Mouse (Mus musculus) hindbrain, embryonic 10.5 days (tissue): ENCODE data around the gene Cox7a2l. TPM values are rescaled to one million over a fixed set of nuclear protein-coding genes. Genes with fewer than 3 reads are reported as not detected.

ENCODE experiments used
- DNase-seq: peaks from one replicate; pipeline ENCODE4 v3.0.0-alpha.2; 2017; ENCODE audit warnings: low spot score
- H3K27ac ChIP-seq: fragments of 300-500 bp; sonication (generic); 2 replicates; pipeline ENCODE4 v1.5.1; 2016; ENCODE audit warnings: mild to moderate bottlenecking, moderate library complexity
- H3K27me3 ChIP-seq: fragments of 300-500 bp; sonication (generic); 2 replicates; pipeline ENCODE4 v1.6.1; 2016; ENCODE audit warnings: mild to moderate bottlenecking; ENCODE audit not compliant: poor library complexity, insufficient read depth, severe bottlenecking
- H3K36me3 ChIP-seq: fragments of 300-500 bp; sonication (generic); 2 replicates; pipeline ENCODE4 v1.6.1; 2016; ENCODE audit warnings: mild to moderate bottlenecking, moderate library complexity
- H3K4me1 ChIP-seq: fragments of 300-500 bp; sonication (generic); replicated peaks from 2 replicates; pipeline ENCODE4 v1.6.1; 2016; ENCODE audit warnings: mild to moderate bottlenecking
- H3K4me3 ChIP-seq: fragments of 300-500 bp; sonication (generic); 2 replicates; pipeline ENCODE4 v1.5.1; 2016; ENCODE audit warnings: mild to moderate bottlenecking, moderate library complexity
- H3K9me3 ChIP-seq: fragments of 300-500 bp; sonication (generic); 2 replicates; pipeline ENCODE4 v1.6.1; 2016; ENCODE audit warnings: mild to moderate bottlenecking, moderate library complexity
- WGBS: fragments of 180-500 bp; shearing (Covaris S2); methylation state at CpG from one replicate; pipeline ENCODE4 v1.1.7; 2016; 5-methylcytosine and 5-hydroxymethylcytosine counted together
- polyA plus RNA-seq: library from polyadenylated mRNA; unstranded; fragments of >200 nt; fragmentation: Nextera tagmentation; extraction: Ambion mirVana; gene quantifications from 2 replicates; pipeline ENCODE4 v1.2.1, GENCODE M21; 2016

The Cox7a2l gene
- polyA plus RNA-seq, 1 experiment from 2014 or later: 146 TPM

DNA sequence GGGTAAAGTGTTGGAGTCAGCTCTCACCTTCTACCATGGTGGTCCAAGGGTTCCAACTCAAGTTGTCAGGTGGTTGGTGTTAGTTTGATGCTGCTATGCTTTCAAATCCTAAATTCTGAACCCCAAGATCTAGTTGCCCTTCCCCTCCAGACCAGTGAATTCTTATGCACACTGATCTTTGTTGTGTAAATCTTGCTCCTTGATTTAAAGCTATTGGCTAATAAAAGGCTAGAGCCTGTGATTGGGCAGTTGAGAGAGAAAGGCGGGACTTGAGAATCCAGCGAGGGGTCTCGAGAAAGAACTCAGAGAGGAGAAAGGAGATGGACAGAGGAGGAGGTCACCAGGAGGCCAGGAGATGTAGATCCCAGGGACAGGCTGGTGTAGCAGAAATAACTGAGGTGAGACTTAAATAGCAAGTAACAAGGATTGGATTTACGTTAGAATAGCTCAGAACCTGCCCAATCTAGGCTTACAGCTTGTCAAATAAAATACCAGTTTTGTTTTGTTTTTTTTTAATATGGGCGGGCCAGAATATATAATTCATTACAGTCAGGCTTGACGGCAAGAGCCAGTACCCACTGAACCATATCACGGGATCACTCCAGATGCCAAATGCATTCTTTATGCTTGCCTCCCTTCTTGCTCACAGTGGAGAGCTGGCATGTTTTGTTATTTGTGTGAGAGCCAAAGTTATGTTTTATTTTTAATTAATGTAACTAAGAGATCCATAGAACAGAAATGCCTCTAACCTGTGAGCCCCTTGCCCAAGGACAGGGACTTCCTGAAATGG lies 5.7 kb upstream of the Cox7a2l start:
- no peak overlapping the region for H3K27ac ChIP-seq
- H3K9me3 ChIP-seq: no peaks in the 10 kb centered on the region
- no peak for DNase-seq
- 73% methylated on average over 7 of the region's 7 CpGs for WGBS
- H3K27me3 ChIP-seq: peaks cover 12% of the 10 kb centered on the region; the same call in 1 of the 2 replicates
- H3K4me3 ChIP-seq: no peak overlapping the region
- peaks cover 34% of the 10 kb centered on the region for H3K4me1 ChIP-seq
- H3K36me3 ChIP-seq: no peaks in the 10 kb centered on the region

DNA sequence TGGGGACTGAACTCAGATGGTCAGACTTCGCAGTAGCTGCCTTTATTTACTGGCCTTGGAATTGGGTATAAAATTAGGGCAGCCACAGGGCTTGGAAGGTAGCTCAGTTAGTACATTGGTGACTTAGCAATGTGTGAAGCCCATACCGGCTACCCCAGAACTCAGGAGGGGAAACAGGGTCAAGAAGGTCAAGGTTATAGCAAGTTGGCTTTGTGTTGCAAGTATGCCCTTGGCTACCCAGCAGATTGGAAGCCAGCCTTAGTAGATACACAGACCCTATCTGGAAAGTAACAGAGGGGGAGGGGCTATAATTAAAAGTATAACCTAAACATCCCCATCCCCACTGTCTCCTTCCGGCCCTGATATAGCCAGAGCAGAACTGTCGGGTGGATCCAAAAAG lies 4.8 kb upstream of the Cox7a2l start:
- 90% methylated on average over 4 of the region's 4 CpGs for WGBS
- Histone ChIP-seq H3K9me3 (no peaks in the 10 kb centered on the region), H3K4me3 (no peak overlapping the region), H3K4me1 (peaks cover 25% of the 10 kb centered on the region), H3K27ac (no peak overlapping the region), H3K36me3 (no peaks in the 10 kb centered on the region), H3K27me3 (peaks cover 12% of the 10 kb centered on the region; the same call in 1 of the 2 replicates)
- DNase-seq: no peak

DNA sequence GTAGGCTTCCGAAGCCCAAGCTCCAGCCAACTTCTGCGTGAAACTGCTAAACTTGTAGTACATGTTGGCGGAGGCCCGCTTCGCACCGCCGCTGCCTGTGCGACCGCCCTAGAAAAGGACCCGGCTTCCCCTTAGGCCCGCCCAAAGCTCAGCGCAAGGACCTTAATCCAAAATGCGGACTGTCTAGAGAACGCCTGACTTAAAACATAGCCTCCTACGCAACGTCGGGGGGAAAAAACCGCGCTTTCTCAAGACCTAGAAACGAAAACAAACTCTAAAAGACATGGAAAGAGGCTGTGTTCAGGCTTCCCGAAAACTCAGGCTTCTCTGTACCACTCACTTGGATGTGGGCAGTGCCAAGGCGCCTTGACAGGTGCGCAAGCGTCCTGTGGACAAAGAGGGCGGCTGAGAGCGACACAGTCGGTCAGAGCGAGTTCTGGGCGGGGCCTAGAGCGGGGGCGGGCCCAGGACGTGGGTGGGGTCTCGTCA lies 2.9 kb downstream of the Cox7a2l start:
- H3K4me1 ChIP-seq: peaks cover 26% of the 10 kb centered on the region
- peak; percentile 94 for DNase-seq
- H3K27me3 ChIP-seq: no peaks in the 10 kb centered on the region
- no peaks in the 10 kb centered on the region for H3K9me3 ChIP-seq
- H3K4me3 ChIP-seq: peak overlapping the region; percentile 96
- no peaks in the 10 kb centered on the region for H3K36me3 ChIP-seq
- peak overlapping the region; percentile 94 for H3K27ac ChIP-seq
- under 1% methylated on average over 33 of the region's 33 CpGs for WGBS

DNA sequence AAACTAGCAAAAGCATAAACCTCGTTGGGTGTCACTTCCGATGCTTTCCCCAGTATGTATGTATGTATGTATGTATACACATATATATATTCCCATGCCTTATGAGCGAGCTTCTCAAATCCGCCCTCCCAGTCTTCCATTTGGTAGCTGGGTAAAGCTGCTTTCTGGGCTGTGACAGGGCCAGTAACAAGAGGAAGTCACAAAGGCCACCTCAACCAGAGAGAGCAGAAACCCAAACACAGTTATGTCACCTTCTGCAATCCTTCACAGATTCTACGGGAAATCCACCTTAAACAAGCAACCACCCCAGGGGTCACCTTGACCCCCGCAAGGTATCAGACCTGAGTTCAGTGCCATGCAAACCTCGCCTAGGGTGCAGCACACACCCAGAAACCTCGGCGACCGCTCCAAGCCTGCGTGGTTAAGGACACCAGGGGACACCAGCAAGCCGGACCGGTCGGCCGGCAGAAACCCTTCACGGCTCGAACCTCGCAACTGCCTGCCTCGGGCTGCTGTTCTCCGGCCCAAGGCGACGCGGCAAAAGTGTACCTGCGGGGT lies 3.4 kb downstream of the Cox7a2l start:
- Histone ChIP-seq H3K4me1 (peaks cover 26% of the 10 kb centered on the region), H3K4me3 (peak overlapping the region; percentile 96), H3K27me3 (no peaks in the 10 kb centered on the region), H3K27ac (peak overlapping the region; percentile 94), H3K9me3 (no peaks in the 10 kb centered on the region), H3K36me3 (no peaks in the 10 kb centered on the region)
- DNase-seq: no peak
- WGBS: 3% methylated on average over 24 of the region's 24 CpGs

DNA sequence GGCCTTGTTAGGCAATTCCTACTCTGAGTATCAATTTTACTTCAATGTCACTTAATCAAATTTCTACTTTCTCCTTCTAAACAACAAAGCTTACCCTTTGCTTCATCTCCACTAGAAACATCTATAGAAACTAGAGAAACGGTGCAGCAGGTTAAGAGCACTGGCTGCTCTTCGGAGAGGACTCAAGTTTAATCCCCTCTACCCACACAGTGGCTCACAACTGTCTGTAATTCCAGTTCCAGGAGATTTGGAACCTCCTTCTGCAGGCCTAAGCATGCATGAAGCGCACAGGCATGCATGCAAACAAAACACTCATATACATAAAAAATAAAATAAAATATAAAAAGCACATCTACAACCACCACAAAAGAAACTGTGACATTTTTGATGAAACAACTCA lies 5.0 kb downstream of the Cox7a2l start:
- Histone ChIP-seq H3K4me3 (no peak overlapping the region), H3K27ac (no peak overlapping the region), H3K4me1 (peaks cover 26% of the 10 kb centered on the region), H3K9me3 (no peaks in the 10 kb centered on the region), H3K36me3 (peaks cover 14% of the 10 kb centered on the region), H3K27me3 (no peaks in the 10 kb centered on the region)
- DNase-seq: no peak
- WGBS: 95% methylated on average over 3 of the region's 3 CpGs

DNA sequence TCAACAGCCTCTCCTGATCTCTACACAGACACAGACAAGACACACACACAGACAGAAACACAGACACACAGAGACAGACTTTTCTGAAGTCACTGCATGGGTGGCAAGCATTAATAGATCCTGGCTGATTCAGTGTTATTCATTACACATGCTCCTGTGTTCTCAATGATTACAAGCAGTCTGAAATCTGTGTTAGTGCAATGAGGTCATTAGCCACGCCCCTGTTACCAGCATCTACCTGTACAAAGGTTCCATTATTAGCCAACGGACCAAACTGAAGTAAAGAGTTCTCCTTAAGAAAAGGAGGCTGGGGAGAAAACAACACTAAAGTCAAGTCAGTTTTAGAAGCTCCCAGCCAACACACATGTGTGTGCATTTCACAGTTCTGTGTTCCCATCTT lies 13.4 kb downstream of the Cox7a2l start:
- Histone ChIP-seq H3K4me1 (no peaks in the 10 kb centered on the region), H3K27me3 (no peaks in the 10 kb centered on the region), H3K4me3 (no peak overlapping the region), H3K9me3 (0 out of 2 replicates have a peak, but pooled peaks cover 5% of the 10 kb centered on the region), H3K36me3 (peaks cover 78% of the 10 kb centered on the region), H3K27ac (no peak overlapping the region)
- no peak for DNase-seq
- 91% methylated on average over 2 of the region's 2 CpGs for WGBS

DNA sequence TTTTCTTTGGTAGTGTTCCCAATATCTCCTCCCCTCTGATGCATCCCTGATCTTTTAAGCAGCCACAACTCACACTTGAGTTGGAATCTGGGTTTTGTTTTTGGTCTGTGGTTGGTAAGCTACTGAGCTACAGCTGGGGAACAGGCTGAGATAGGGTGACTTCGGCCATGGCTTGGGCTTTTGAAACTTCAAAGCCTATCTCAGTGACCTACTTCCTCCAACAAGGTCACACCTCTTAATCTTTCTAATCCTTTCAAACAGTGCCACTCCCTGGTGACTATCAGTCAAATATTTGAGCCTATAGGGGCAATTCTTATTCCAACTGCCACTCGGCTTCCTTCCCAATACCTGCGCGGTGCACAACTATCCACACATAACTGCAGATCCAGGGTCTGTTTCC lies 17.4 kb downstream of the Cox7a2l start:
- no peak for DNase-seq
- no peaks in the 10 kb centered on the region for H3K27me3 ChIP-seq
- H3K4me3 ChIP-seq: no peak overlapping the region
- H3K36me3 ChIP-seq: peaks cover 86% of the 10 kb centered on the region
- no peaks in the 10 kb centered on the region for H3K4me1 ChIP-seq
- WGBS: 95% methylated on average over 4 of the region's 4 CpGs
- H3K27ac ChIP-seq: no peak overlapping the region
- H3K9me3 ChIP-seq: peaks cover 12% of the 10 kb centered on the region; the same call in 1 of the 2 replicates

DNA sequence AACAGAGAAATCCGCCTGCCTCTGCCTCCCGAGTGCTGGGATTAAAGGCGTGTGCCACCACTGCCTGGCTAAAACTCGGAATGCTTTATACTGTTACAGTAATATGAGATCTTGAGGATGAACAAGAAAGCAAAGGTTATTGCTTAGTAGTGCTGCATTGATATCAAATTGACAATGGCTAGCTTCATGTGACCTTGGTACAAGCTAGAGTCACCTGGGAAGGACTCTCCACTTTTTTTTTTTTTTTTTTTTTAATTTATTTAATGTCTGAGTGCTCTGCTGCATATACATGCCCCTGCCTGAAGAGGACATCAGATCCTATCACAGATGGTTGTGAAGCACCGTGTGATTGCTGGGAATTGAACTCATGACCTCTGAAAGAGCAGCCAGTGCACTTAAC lies 18.2 kb downstream of the Cox7a2l start:
- WGBS: 95% methylated on average over 5 of the region's 5 CpGs
- H3K36me3 ChIP-seq: peaks cover 78% of the 10 kb centered on the region

DNA sequence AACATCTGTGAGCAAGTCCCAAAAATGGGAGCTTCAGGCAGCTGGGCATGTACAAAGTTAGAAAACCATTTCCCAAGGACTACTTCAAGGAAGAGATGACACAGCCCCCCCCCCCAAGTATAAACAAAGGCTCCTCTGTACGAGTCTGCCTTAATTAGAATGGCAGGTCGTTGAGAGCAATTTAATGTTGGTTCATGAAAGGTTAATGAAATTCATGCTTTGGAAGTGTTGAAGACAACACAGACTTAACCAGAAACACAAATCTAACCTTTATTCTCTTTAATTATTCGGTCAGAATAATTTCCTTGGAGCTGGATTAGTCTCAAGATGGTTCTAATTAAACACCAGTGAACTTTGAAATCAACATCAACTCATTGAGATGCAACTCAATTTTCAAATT lies 29.4 kb downstream of the Cox7a2l start:
- WGBS: 71% methylated on average over 3 of the region's 3 CpGs
- Histone ChIP-seq H3K27ac (no peak overlapping the region), H3K27me3 (no peaks in the 10 kb centered on the region), H3K4me1 (no peaks in the 10 kb centered on the region), H3K36me3 (peaks cover 13% of the 10 kb centered on the region), H3K4me3 (no peak overlapping the region), H3K9me3 (peaks cover 19% of the 10 kb centered on the region)
- DNase-seq: no peak

More for the DNA sequence above, 18.2 kb downstream of the Cox7a2l start:
- no peak overlapping the region for H3K27ac ChIP-seq
- no peaks in the 10 kb centered on the region for H3K4me1 ChIP-seq
- no peaks in the 10 kb centered on the region for H3K27me3 ChIP-seq
- no peak overlapping the region for H3K4me3 ChIP-seq
- DNase-seq: no peak
- peaks cover 12% of the 10 kb centered on the region; the same call in 1 of the 2 replicates for H3K9me3 ChIP-seq

DNA sequence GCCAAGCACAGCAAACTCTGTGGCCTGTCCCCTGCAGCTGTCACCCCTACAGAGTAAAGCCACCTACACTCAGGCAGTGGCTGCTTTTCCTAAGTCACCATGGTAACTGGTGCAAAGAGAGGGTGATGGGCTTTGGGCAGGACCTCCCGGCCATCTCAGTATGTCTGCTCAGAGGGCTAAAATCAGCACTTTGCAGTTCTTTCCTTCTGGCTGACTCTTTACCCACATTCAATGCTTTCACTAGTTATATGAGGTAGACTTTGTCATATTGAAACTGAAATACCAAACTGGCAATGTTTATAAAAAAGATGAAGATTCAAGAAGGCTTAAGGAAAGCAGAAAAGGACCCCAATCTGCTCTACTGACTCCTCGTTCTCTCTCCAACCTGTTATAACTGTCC lies 33.3 kb downstream of the Cox7a2l start:
- Histone ChIP-seq H3K9me3 (no peaks in the 10 kb centered on the region), H3K27me3 (no peaks in the 10 kb centered on the region), H3K4me3 (no peak overlapping the region), H3K27ac (no peak overlapping the region), H3K4me1 (no peaks in the 10 kb centered on the region), H3K36me3 (peaks cover 34% of the 10 kb centered on the region)
- WGBS: 81% methylated on average over 2 of the region's 2 CpGs
- DNase-seq: no peak

DNA sequence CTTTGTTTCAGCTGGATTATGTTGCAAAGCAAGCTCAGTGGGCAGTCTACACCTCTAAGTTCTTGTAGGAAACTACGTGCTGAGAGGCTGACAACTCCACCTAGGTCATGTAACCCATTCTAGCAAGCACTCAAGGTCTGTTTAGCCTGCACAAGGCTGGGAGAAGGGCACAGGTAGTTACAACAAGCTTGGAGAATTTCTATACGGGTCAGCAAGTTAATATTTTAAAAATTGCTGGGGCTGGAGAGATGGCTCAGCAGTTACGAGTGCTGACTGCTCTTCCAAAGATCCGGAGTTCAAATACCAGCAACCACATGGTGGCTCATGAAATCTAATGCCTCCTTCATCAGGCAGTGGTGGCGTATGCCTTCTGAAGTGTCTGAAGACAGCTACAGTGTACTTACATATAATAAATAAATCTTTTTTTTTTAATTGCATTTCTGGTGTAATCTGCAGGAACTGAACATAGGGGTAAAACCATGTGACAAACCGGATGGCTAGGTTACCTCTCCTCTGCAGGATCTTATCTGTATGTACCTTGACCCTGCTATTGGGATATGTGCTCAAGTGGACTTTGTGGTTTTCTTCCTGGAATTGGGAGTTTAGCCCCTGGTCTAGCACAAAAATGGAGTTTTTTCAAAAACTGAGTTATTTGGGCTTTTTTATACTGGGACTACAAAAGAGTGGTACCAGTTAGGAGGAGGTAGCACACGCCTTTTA lies 34.2 kb downstream of the Cox7a2l start:
- H3K36me3 ChIP-seq: peaks cover 42% of the 10 kb centered on the region
- H3K4me3 ChIP-seq: no peak overlapping the region
- H3K27me3 ChIP-seq: no peaks in the 10 kb centered on the region
- no peaks in the 10 kb centered on the region for H3K9me3 ChIP-seq
- H3K4me1 ChIP-seq: no peaks in the 10 kb centered on the region
- H3K27ac ChIP-seq: no peak overlapping the region
- no peak for DNase-seq
- 91% methylated on average over 7 of the region's 7 CpGs for WGBS

DNA sequence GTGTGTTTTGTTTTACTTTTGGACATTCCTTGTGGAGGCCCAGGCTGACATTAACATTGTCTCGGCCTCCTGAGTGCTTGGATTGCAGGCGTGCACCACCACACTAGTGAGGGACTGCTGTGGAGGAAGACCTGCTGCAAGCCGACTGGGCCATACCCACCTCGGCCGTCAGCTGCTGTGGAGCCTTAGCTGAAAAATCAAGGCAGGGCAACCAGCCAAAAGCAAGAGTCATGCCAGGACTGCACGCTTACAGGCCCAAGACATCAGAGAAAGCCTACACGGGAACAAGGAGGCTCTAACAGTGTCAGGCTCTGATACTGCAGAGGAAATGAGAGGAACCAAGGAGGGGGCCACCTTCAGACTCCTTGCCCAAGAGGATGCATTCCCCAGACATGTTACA lies 35.6 kb downstream of the Cox7a2l start:
- Histone ChIP-seq H3K27me3 (no peaks in the 10 kb centered on the region), H3K4me1 (no peaks in the 10 kb centered on the region), H3K27ac (no peak overlapping the region), H3K36me3 (peaks cover 56% of the 10 kb centered on the region), H3K9me3 (no peaks in the 10 kb centered on the region), H3K4me3 (no peak overlapping the region)
- no peak for DNase-seq
- 92% methylated on average over 7 of the region's 7 CpGs for WGBS

DNA sequence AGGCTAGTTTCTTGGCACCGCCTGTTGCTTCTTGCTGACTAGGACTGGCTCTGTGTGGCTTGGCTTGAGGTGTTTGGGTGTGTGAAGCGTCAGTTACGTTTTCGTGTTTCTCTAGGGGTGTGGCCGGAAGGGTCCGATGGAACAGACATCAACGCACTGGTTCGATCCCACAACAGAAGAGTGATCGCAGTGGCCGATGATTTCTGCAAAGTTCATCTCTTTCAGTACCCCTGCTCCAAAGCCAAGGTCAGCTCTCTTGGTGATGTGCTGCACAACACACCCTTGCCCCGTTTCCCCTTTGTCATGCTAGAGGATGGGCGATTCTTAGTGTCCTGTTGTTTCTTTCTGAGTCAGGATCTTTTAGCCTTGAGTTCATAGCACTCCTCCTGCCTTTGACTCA lies 40.0 kb downstream of the Cox7a2l start:
- Histone ChIP-seq H3K27me3 (no peaks in the 10 kb centered on the region), H3K27ac (no peak overlapping the region), H3K36me3 (peaks cover 96% of the 10 kb centered on the region), H3K4me3 (no peak overlapping the region), H3K9me3 (no peaks in the 10 kb centered on the region), H3K4me1 (no peaks in the 10 kb centered on the region)
- WGBS: 96% methylated on average over 12 of the region's 12 CpGs
- DNase-seq: no peak
